Mouse (Mus musculus) right cerebral cortex, postnatal 36 days (tissue): ENCODE measurements at regions not wholly inside any gene's neighbourhood (a gene's known extent, or its start where the extent isn't known, plus 50 kb on each side); places are given as distances from the start of the nearest gene placed in this dataset.
"Not testable (repeated sequence)": the region's sequence is repeated elsewhere in the genome, so short reads cannot be mapped to it uniquely, and the experiment has no call there.

Source experiments
- DNase-seq, 2 experiments: peaks; one replicate each; pipeline ENCODE4 v3.0.0; 2022; ENCODE audit warnings: low spot score in 2 of 2, mixed read lengths in 1 of 2

DNA sequence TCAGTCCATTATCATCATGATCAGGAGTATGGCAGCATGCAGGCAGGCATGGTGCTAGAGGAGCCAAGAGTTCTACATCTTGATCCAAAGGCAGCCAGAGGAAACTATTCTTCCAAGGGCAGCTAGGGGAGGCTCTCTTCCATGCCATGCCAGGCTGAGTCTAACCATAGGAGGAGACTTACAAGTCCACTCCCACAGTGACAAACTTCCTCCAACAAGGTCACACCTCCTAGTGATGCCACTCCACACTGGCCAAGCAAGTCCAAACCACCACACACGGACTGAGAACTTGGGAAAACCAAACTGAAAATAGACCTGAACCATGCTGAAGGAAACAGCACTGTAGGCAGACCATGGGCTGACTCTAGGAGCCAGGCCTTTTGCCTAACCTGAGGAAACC is 197.4 kb downstream of the Prex1 start:
- DNase-seq: no peak

DNA sequence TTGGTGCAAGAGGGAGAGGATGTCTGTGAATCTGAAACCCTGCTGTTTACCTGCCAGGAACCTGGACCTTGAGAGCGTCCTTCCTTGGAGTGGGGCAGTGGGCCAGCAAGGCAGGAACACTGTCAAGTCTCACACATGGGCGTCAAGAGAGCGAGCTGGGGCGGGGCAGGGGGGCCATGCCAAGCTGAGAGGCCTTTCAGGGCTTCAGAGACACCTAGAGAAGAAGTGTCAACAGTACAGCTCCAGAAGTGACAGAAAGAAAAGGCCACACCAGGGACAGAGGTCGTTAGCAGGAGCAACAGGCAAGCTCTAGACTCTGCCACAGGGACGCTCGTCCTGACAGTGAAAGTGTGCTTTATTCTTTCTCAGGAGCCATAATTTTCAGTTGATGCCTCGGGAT is 199.0 kb downstream of the Prex1 start:
- DNase-seq: no peak

DNA sequence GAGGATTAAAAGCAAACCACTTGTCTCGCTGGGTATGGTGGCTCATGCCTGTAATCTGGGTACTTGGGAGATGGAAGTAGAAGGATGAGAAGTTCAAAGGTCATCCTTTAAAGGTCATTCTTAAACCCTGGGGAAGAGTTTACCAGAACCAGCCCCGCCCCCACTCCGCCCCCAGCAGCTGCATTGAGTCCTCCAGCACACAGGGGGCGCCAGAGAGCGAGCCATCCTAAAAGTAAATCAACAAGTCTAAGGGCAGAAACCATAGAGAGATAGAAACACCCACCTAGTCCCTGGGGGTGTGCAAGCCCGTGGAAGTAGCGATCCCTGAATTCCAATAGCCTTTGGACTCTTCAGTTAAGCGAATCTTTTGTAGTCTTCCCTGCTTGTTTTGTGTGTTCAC is 201.1 kb downstream of the Prex1 start:
- no peak for DNase-seq

DNA sequence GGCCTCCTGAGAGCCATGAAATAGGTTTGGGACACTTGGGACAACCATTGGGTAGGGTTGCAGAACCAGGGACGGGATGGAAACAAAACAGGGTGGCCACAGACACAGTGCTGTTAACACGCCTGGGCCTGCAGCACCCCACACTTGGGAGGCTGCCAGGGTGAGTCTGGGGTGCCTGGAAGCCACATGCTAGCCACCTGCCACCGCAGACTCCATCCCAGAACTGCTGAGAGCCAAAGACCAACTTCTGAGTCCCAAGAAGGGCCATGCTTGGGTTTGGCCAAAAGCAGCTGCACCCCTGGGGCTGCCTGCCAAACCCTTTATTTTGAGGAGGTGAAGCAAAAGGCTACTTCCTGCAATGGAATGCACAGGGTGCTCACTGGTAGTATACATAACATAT is 202.2 kb downstream of the Prex1 start:
- DNase-seq: not testable (repeated sequence)

DNA sequence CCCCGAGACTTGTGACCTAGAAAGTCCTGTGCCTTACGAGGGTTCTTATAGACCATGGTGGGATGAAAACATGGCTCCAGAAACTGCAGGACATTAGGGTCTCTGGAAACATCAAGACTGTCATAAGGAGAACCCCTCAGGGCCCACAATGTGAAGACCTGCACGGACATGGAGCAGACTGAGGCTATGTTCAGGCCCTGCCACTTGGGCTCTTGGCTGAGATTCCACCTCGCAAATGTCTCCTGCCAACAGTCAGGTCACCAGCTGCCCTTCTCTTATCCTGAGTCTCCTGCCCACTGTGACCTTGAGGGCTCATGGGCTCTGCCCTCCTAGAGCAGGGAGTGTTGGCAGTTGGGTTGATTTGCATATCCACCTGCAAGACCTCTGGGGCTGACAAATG is 202.9 kb downstream of the Prex1 start:
- no peak for DNase-seq

DNA sequence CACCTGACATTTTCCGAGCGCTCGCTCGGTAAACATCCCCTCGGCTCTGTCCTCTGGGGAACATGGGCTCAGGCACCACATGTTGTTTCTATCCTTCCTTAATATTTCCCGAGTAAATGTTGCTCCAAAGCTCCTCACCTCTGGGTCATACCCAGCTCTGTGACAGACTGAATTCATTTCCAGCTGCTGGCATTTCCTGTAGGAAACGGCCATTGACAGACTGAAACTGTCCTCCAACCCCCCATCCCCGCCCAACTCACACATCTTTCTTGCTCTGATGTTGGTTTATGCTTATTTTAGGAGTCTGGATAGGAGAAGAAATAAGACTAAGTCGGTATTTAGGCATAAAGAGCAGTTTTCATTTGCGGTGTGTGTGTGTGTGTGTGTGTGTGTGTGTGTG is 204.0 kb downstream of the Prex1 start:
- DNase-seq: no peak

DNA sequence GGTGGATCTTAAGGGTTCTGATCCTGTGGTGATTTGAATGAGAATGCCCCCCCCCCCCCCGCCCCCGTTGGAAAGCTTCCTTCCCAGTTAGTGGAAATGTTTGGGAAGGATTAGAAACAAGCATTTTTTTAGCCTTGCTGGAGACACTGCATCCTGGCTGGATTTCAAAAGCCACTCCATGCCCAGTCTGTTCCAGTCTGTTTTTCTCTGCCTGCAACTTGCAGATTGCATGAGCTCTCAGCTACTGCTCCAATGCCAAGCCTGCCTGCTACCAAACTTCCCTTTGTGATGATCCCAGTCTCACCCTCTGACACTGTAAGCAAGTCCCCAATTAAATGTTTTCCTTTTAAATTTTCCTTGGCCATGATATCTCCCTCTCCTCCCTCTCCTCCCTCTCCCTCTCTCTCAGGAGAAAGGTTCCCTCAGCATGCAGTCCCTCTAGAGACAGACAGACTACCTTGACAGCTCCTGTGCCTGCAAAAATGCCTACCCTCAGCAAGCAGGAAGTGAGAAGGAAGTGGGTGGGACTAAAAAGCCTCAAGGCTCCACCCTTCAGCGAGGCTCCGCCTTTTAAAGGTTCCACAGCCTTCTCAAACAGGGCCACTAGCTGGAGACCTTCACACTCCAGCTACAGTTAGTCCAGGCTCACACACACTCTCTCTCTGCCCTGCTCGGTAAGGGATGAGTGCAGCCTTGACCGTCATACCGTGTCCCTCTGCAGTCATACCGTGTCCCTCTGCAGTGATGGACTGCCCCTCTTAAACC is 204.8 kb downstream of the Prex1 start:
- no peak for DNase-seq

DNA sequence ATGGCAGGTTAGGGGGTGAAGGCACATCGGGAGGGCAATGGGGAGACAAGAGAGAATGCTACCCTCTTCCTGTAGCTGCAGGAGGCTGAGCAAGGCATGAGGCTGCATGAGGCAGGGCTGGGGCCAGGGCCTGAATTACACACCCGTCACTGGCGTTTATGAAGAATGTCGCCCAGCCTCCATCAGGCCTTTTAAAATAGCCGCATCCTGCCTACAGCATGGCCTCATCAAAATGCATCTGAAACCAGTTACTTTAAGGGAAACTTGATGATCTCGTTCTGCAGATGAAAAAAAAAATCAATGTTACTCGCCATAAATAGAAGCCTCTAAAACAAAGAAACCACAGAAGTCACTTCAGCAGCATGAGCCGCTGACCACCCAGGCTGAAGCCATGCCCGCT is 208.3 kb downstream of the Prex1 start:
- DNase-seq: no peak

DNA sequence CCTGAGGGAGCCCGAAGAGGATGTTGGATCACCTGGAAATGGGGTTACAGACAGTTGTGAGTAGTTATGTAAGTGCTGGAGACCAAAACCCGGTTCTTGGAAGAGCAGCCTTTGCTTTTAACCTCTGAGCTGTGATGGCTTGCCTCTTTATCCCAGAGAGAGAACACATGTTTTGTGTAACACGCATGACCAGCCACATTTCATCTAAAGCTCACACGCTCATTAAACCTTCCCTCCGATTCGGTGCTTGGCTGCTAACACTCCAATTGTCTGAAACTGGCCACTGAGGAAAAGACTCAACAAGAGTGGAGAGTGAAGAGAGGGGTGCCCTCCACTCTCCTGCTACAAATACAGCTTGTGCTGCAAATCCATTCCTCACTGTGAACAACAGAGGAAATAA is 210.0 kb downstream of the Prex1 start:
- DNase-seq: no peak

DNA sequence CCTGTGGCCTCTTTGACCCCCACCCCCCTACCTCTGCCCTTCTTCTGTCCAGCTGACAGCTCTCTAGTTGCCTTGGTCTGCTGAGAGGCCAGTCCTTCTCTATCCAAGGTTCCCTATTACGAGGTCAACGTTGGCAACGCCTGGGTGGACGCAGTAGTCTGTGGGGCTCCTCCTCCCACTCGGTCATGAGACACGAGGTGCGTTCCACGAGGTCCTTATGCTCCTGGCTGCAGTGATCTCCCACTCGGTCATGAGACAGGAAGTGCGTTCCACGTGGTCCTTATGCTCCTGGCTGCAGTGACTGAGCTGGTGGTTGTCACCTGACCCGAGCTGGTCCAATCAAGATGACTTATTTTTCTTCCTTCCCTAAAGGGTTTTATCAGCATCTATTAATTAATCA is 220.7 kb downstream of the Prex1 start:
- no peak for DNase-seq

DNA sequence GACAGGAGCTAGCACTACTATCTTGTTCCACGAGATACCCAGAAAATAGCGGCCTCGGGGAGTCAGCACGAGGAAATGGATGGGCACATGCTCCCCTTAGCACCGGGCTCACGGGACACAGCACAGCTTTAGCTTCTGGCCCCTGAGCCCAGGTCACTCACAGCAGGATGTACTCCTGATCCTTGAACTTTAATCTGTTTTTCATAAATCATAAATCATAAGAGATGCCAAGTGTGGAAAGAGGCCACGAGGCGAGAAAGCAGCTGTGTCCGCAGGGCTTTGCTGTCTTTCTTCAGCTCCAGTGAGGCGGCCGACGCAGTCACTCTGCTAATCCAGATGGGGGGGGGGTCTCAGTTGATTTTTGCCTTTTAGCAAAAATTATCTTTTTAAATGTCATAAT is 221.2 kb downstream of the Prex1 start:
- no peak for DNase-seq

DNA sequence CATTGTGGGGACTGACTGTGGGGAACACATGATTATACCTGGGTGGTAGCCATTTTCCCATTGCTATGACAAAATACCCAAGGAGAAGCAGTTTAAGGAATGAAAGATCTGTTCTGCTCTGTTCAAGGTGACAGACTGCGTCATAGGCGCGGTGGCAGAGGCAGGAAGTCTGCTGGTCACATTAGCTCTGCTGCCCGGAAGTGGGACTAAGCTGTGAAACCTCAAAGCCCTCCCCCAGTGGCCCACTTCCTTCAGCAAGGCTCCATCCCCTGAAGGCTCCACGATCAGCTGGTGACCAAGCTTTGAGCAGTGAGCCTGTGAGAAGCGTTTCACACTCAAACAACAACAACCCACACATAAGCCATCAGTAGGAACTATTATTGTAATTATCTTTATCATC is 221.8 kb downstream of the Prex1 start:
- DNase-seq: no peak

DNA sequence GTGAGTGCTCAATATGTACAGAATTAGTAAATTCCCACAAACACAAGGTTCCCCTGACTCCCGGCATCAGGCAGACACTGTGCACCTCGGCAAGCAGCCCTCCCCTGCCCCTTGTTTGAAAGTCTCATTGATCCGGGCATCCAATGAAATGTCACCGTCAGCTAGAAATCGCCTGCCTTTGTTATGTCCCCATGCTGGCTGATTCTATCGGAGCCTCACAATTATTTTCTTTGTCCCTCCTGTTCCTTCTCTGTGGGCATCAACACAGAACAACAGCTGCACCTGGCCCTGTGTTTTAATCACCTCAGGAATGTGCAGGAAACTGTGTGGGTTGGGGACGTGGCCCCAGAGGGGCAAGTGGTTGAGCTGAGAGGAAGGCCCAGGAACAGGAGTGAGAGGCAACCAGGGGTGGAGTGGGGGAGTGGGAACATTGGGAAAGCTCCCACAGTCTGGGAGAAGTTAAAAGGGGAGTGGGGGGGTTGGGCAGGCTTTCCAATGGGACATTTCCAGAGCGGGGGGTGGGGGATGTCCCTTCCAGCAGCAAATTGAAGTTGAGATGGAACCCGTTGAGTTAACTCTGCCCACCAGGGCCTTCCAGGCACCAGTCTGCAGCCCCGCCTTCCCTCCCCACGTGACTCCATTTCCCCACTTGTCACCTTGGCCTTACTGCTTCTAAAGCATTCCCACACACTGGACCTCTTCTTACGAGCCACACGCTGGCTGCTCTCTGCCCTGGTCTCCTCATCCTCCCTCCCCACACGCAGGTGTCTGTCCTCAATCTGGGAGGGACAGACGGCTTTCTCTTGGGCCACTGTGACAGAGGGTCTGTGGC is 224.4 kb downstream of the Prex1 start:
- no peak for DNase-seq

DNA sequence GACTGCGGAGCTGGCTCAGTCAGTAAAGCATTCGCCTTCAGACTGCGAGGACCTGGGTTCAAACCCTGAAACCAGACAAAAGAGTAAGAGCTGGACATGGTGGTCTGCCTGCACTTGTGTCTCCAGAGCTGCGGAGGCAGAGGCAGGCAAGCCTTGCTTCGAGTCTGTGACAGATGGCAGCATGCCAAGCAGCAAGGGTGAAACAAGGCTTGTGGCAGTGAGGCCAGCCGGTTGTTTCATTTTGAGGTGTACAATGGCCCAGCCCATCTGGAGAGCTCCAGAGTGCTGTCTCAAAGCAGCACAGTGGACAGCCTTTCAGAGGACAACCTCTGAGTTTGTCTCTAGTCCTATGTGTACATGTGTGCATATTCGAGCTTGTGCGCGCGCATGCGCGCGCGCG is 225.9 kb downstream of the Prex1 start:
- DNase-seq: no peak

DNA sequence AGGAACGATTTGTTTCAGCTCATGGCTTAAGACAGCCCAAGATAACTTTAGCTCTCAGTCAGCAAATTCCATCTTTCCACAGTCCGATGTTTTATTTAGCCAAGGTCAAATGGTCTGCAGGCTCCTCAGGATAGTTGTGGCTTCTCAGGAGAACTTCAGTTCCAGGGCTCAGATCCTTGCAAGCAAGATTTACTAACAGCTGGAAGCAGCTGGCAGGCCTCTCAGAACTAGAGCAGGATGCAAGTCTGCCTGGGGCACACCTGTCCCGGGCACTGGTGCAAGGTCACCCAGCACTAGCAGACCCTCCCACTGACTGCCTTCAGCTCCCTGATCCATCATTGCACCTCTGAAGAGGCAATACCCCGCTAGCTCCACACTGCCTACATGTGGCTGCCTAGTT is 227.8 kb downstream of the Prex1 start:
- no peak for DNase-seq

DNA sequence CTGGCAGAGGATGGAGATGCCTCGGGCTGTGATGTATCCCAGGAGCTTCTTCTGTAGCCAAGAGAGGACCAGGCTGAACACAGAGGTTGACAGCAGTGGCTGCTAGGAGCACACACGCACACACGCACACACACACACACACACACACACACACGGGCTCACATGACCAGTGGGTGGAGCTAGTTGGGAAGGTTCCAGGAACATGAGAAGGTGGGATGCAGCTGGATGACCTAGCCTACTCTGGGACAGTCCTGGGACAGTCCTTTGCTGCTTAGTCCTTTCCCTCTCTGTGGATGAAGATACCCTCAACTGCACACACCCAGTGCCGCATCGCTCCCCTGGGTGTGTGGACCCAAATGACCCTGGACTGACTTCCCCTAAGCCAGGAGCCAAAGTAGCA is 228.3 kb downstream of the Prex1 start:
- no peak for DNase-seq

DNA sequence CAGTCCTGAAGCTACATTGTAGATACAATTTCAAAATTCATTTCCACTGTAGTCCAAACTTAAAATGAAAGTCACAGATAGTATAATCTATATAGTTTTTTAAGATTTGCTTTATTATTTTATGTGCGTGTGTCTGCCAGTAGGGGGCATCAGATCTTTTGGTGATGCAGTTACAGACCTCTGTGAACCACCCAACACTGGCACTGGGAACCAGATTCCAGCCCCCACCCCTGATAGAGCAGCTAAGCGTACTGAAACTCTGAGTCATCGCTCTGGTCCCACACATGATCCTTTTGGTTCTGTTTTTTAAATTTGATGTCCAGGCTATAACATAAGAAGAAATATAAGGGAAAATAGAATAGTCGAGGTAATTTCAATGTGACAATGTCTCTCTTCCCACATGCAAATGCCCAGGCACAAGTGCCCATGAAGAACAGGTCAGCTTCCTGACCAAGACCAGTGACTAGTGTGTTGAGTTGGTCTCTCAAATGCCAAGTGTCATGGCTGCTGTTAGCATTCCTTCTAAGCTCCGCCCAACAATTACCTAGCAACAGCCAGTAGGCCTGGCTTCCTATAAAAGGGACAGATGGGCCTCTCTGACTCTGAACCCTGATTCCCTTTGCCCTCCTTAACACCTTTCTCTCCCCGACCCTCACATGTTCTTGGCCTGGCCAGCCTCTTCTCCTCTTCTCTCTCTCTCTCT is 229.9 kb downstream of the Prex1 start:
- peak in 1 of 2 experiments; percentile 23 for DNase-seq

DNA sequence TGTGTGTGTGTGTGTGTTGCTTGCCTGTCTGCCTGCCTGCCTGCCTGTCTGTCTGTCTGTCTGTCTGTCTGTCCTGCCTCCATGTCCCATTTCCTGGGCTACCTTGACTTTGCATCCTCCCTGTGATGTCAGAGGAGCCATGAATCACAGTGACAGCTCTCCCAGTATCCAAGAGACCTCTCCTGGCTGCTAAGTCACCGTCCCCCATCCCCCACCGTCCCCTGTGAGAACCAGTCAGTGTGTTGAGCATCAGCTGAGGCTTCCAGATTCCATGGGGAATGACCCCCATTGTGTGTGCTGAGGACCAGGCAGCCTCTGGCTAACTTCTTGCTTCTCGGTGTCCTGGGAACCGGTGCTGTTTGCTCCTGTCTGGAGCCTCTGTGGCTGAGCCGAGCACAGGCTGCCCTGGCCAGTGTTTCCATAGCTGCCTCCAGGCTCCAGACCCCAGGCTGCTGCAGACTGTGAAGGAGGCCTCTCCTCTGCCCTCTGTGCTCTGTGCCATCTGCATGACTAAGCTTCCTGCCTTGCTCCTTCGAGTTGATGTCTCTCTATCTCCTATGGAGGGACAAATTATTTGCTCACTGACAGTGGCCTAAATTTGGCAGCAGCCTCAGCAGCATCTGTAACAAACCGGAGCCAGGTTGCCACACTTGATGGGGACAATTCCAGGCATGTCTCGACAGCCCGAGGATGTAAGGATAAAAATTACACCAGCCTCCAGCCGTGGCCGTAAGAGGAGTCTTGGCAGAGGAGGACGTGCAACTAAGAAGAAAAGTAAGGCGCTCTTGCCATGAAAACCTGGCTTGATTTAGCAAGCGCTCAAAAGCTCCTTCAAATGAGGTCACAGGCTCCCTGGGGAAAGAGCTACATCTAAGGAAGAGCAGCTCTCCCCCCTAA is 230.7 kb downstream of the Prex1 start:
- DNase-seq: peak; percentile 24 to 59

DNA sequence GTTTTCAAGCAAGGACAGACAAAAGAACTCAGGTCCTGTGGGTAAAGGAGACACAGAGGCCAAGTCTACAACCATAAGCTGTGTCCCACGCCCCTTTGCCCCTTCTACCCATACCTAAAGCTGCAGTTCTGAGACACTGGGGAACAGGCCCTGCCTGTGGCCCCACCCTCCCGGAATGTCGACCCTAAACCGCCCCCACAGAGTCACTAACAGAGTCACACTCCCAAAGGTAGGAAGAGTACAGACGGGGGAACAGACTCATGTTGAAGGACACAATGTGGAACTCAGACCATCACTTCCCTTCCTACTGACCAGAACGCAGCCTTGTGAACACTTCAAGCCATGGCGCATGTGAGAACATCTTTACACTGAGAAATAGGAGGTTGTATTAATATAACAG is 231.9 kb downstream of the Prex1 start:
- no peak for DNase-seq

DNA sequence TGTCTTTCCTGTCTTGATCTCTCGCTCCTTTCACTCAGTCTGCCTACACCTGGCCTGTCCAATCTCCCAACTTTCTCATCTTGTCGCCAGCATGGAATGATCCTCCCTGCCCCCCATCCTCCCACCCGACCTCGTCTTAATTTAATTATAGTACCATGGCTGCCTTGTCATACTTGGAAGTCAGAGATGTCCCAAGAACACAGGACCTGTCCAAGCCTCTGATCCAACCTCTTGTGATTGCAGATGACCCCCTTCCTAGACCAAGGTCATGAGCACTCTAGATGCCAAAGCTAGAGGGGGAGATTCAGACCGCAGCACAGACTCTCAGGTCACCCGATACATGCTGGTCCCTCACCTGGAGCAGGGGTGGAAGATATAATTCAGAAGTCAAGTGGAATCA is 232.3 kb downstream of the Prex1 start:
- no peak for DNase-seq

DNA sequence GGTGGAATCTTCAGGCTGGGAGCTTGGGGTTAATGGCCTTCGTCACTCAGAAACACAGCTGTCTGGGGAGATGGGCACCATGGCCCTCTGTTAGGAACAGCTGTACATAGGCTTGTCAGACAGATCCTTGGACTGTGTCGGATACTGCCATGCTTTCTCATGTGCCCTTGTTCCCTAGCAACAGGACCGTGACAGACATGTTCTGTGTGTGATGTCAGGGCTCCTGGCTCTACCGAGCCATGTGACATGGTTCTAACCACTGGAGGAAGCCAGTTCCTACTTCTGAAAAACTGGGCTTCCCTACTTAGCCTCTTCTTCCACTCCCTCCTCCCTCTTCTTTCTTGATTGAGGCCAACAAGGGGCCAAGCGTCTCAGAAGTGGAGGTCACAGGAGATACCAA is 232.7 kb downstream of the Prex1 start:
- no peak for DNase-seq

DNA sequence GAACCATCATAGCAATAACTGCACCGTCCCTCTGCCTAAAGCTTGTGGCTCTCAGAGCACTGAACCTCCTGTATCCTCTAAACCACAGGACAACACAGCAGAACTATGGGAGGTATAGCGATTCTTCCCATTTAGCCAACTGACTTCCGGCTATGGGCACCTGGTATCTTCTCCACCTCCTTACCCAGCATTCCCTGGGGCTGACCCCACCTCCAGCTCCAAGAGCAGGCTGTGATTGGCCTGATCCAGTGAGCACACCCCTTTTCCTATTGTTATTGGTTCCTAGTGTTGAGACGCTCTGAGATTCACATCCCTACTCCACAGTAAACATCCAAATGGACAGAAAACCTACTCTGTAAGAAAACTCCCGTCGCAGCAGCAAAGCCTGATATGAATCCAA is 236.7 kb downstream of the Prex1 start:
- DNase-seq: no peak
